Mouse (Mus musculus) CH12.LX (cell line): ENCODE data around the gene Krt18.

Source experiments
- CTCF ChIP-seq, 2 experiments: IDR thresholded peaks in 1 of 2; conservative IDR thresholded peaks in 1 of 2; 2 replicates each; pipeline ENCODE4 v1.5.1; 2011 to 2012; ENCODE audit warnings: low read depth in 2 of 2, low read length in 2 of 2, improper control_type of control experiment in 1 of 2, inconsistent platforms in 1 of 2, mild to moderate bottlenecking in 1 of 2, moderate library complexity in 1 of 2
- MAFK ChIP-seq: IDR thresholded peaks from 2 replicates; pipeline ENCODE4 v1.6.1; 2011; ENCODE audit warnings: low read length, improper control_type of control experiment; ENCODE audit not compliant: insufficient replicate concordance
- MAX ChIP-seq: IDR thresholded peaks from 2 replicates; pipeline ENCODE4 v1.6.1; 2011; ENCODE audit warnings: low read length, improper control_type of control experiment

- TF ChIP-seq MAFK = no peak
- no peak for TF ChIP-seq CTCF (conservative IDR thresholded peaks at IDR 0.05 in 1 of 2, IDR thresholded peaks at IDR 0.05 in 1 of 2; ENCODE audit: low read depth in 2 of 2, low read length in 2 of 2)
- no peak for TF ChIP-seq MAX
Observed at GRCm38 (mm10) chr15:102044745-102045144, 16.8 kb downstream of the Krt18 start.
